ENCODE assay signal across 17 mouse cellular contexts in the genomic region with DNA sequence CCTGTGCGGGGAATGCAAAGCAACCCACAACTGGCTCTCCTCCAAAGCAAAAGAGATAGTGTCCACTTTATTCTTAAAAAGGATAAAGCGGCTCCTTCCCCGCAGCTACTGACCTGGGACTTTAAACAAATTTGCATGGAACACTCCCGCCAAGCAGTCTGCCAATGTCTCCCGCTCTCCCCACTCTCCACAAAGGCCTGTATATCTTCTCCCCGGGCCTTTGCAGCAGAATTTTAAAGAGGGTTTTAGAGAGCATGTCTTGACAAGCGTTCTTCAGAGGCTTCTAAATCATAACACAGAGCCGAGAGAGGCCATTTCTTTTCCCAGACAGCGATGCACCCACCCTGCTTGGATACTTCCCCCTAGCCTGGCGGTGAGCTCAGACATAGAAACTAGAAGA.
A peak's percentile ranks its signal among the peaks of the same experiment; 100 is the strongest.
DNase-seq lines count a peak whose midpoint lies in the region; ATAC-seq and TF ChIP-seq lines count a peak whose summit lies in the region.
"Had no signal": no experiment of that assay in that cellular context is flagged by ENCODE, and none has a peak within 500 bp of the region (broad histone marks: within the 10 kb centered on the region; RNA-seq: fewer than 3 reads in every experiment).

No protein-coding gene starts in this region.

- no peak overlapping the region for H3K27ac ChIP-seq in heart, postnatal 0 days (ENCODE audit: low read depth)
- no peak overlapping the region for H3K27ac ChIP-seq in neural tube, embryonic 12.5 days
- peak overlapping the region; percentile 63 for H3K27ac ChIP-seq in midbrain, embryonic 13.5 days
- H3K27ac ChIP-seq in cerebellum, adult 2 months (ENCODE audit: insufficient read depth, low read length): no peak overlapping the region
- H3K27ac ChIP-seq: forebrain, embryonic 12.5 days; limb, embryonic 15.5 days had no signal

- no peak overlapping the region for H3K9ac ChIP-seq in heart, postnatal 0 days (replicated peaks; ENCODE audit: low read depth, low read length)
- no peak overlapping the region for H3K9ac ChIP-seq in neural tube, embryonic 12.5 days
- no peak overlapping the region for H3K9ac ChIP-seq in midbrain, embryonic 13.5 days (replicated peaks)
- H3K9ac ChIP-seq: forebrain, embryonic 12.5 days; limb, embryonic 15.5 days had no signal

- TF ChIP-seq EP300 in heart, postnatal 0 days (IDR thresholded peaks at IDR 0.05; ENCODE audit: low read depth): no peak

- intact Hi-C loops in heart, postnatal 25 days (cut with DNase I): no loop called here

- no peaks in the 10 kb centered on the region; the same call in 1 of the 2 replicates for H3K4me1 ChIP-seq in heart, postnatal 0 days (ENCODE audit: control insufficient read depth, insufficient read depth)
- peaks cover 4% of the 10 kb centered on the region; the same call in 1 of the 2 replicates for H3K4me1 ChIP-seq in neural tube, embryonic 12.5 days
- peaks cover 21% of the 10 kb centered on the region for H3K4me1 ChIP-seq in midbrain, embryonic 13.5 days (replicated peaks)
- H3K4me1 ChIP-seq in cerebellum, adult 2 months (ENCODE audit: control insufficient read depth, insufficient read depth, low read length): no peaks in the 10 kb centered on the region

- 0 out of 2 replicates have a peak, but pooled peaks cover 8% of the 10 kb centered on the region for H3K27me3 ChIP-seq in heart, postnatal 0 days (ENCODE audit: control insufficient read depth, insufficient read depth, low read length)
- H3K27me3 ChIP-seq in neural tube, embryonic 12.5 days (replicated peaks): no peaks in the 10 kb centered on the region
- H3K27me3 ChIP-seq in midbrain, embryonic 13.5 days: 0 out of 2 replicates have a peak, but pooled peaks cover 3% of the 10 kb centered on the region
- no peaks in the 10 kb centered on the region for H3K27me3 ChIP-seq in cerebellum, adult 2 months (ENCODE audit: control insufficient read depth, insufficient read depth, low read length)
- H3K27me3 ChIP-seq: forebrain, embryonic 12.5 days; limb, embryonic 15.5 days had no signal

- DNase-seq in heart, postnatal 0 days (ENCODE audit: low spot score): no peak
- no peak for DNase-seq in heart, postnatal 25 days (ENCODE audit: low spot score)
- no peak for DNase-seq in neural tube, embryonic 10.5 days (ENCODE audit: extremely low spot score, low spot score)
- DNase-seq in cerebellum, adult 2 months: no peak
- DNase-seq: embryo, embryonic 11 days; gastrocnemius, postnatal 14 days; heart, postnatal 14 days; kidney, adult 2 months; kidney, postnatal 25 days; lung, postnatal 4 days; right cerebral cortex, postnatal 4 days; thymus, postnatal 14 days had no signal

- no peak for ATAC-seq in heart, postnatal 0 days (ENCODE audit: insufficient read depth, low read depth)
- ATAC-seq in neural tube, embryonic 12.5 days (ENCODE audit: low FRiP score, low read depth): no peak
- ATAC-seq in midbrain, embryonic 13.5 days: no peak
- ATAC-seq in cerebellum, adult (ENCODE audit: insufficient number of reproducible peaks, low FRiP score, low TSS enrichment): no peak

- no peak for TF ChIP-seq POLR2A in cerebellum, adult 2 months (IDR thresholded peaks at IDR 0.05; ENCODE audit: borderline replicate concordance, insufficient read depth, low read length)

- peak overlapping the region; percentile 26; the same call in 1 of the 2 replicates for H3K4me2 ChIP-seq in heart, postnatal 0 days (ENCODE audit: low read depth, low read length)
- 0 out of 2 replicates have a peak overlapping the region, but pooled peaks have one; percentile 9 for H3K4me2 ChIP-seq in neural tube, embryonic 12.5 days (replicated peaks)
- no peak overlapping the region for H3K4me2 ChIP-seq in midbrain, embryonic 13.5 days (replicated peaks)
- H3K4me2 ChIP-seq: forebrain, embryonic 12.5 days; limb, embryonic 15.5 days had no signal

- H3K4me3 ChIP-seq in heart, postnatal 0 days (ENCODE audit: low read depth, low read length): no peak overlapping the region
- H3K4me3 ChIP-seq in neural tube, embryonic 12.5 days: no peak overlapping the region
- H3K4me3 ChIP-seq in midbrain, embryonic 13.5 days (replicated peaks): no peak overlapping the region
- H3K4me3 ChIP-seq in cerebellum, adult 2 months (replicated peaks; ENCODE audit: insufficient read depth, low read depth, low read length): no peak overlapping the region
- H3K4me3 ChIP-seq: forebrain, embryonic 12.5 days; limb, embryonic 15.5 days had no signal

- no peaks in the 10 kb centered on the region for H3K9me3 ChIP-seq in heart, postnatal 0 days (replicated peaks; ENCODE audit: control insufficient read depth, low read length)
- H3K9me3 ChIP-seq in neural tube, embryonic 12.5 days: no peaks in the 10 kb centered on the region
- no peaks in the 10 kb centered on the region for H3K9me3 ChIP-seq in midbrain, embryonic 13.5 days
- H3K9me3 ChIP-seq: forebrain, embryonic 12.5 days; limb, embryonic 15.5 days had no signal

- no peak for TF ChIP-seq CTCF in heart, postnatal 0 days (IDR thresholded peaks at IDR 0.05; ENCODE audit: low read depth)
- TF ChIP-seq CTCF in cerebellum, adult 2 months (IDR thresholded peaks at IDR 0.05; ENCODE audit: borderline replicate concordance, insufficient read depth, low read depth, low read length): no peak

- no peaks in the 10 kb centered on the region for H3K36me3 ChIP-seq in heart, postnatal 0 days (replicated peaks; ENCODE audit: control insufficient read depth, insufficient read depth, low read length)
- H3K36me3 ChIP-seq in neural tube, embryonic 12.5 days: no peaks in the 10 kb centered on the region
- H3K36me3 ChIP-seq in midbrain, embryonic 13.5 days: no peaks in the 10 kb centered on the region
- H3K36me3 ChIP-seq: forebrain, embryonic 12.5 days; limb, embryonic 15.5 days had no signal

- 33% methylated on average over 10 of the region's 10 CpGs for WGBS in heart, postnatal 0 days
- 38% methylated on average over 10 of the region's 10 CpGs for WGBS in neural tube, embryonic 12.5 days
- WGBS in midbrain, embryonic 13.5 days: 39% methylated on average over 10 of the region's 10 CpGs
- WGBS in cerebellum, adult 2 months: 59% methylated on average over 10 of the region's 10 CpGs
